Mouse (Mus musculus) ES-E14 (cell line): ENCODE data around the gene Chchd6. TPM values are rescaled to one million over a fixed set of nuclear protein-coding genes. Genes with fewer than 3 reads are reported as not detected.

Experiments
- DNase-seq: peaks from one replicate; pipeline ENCODE4 v3.0.0-alpha.2; 2013; ENCODE audit warnings: low read depth, low spot score
- H3K27ac ChIP-seq: 2 replicates; pipeline ENCODE4 v1.5.1; 2012; ENCODE audit warnings: low read depth, mild to moderate bottlenecking, low read length, moderate library complexity, mixed read lengths; ENCODE audit not compliant: poor library complexity, insufficient read depth, severe bottlenecking
- H3K36me3 ChIP-seq: 2 replicates; pipeline ENCODE4 v1.6.1; 2012; ENCODE audit warnings: mild to moderate bottlenecking, low read length, moderate library complexity, mixed read lengths; ENCODE audit not compliant: control insufficient read depth, poor library complexity, insufficient read depth, severe bottlenecking
- H3K4me1 ChIP-seq, 2 experiments: fragments of 150-350 bp in 1 of 2; sonication (generic) in 1 of 2; 2 replicates each; pipeline ENCODE4 v1.6.1; 2012; ENCODE audit warnings: low read length in 2 of 2, mild to moderate bottlenecking in 1 of 2, mixed read lengths in 1 of 2; ENCODE audit not compliant: control insufficient read depth in 2 of 2, insufficient read depth in 2 of 2, poor library complexity in 1 of 2
- H3K4me3 ChIP-seq, 2 experiments: fragments of 150-350 bp in 1 of 2; sonication (generic) in 1 of 2; 2 replicates each; pipeline ENCODE4 v1.5.1; 2012; ENCODE audit warnings: low read length in 2 of 2, low read depth in 1 of 2, mild to moderate bottlenecking in 1 of 2, mixed read lengths in 1 of 2; ENCODE audit not compliant: insufficient read depth in 1 of 2, poor library complexity in 1 of 2, severe bottlenecking in 1 of 2
- H3K9ac ChIP-seq: 2 replicates; pipeline ENCODE4 v1.6.1; 2012; ENCODE audit warnings: low read depth, mild to moderate bottlenecking, low read length, mixed read lengths; ENCODE audit not compliant: poor library complexity, insufficient read depth, severe bottlenecking
- H3K9me3 ChIP-seq: fragments of 150-350 bp; sonication (generic); 2 replicates; pipeline ENCODE4 v1.6.1; 2012; ENCODE audit warnings: low read depth, mild to moderate bottlenecking, low read length; ENCODE audit not compliant: control insufficient read depth, insufficient read depth
- CHD2 ChIP-seq: IDR thresholded peaks from 2 replicates; pipeline ENCODE4 v1.6.1; 2014; ENCODE audit warnings: mild to moderate bottlenecking, low read depth, low read length, inconsistent platforms
- HCFC1 ChIP-seq: IDR thresholded peaks from 2 replicates; pipeline ENCODE4 v1.6.1; 2012; ENCODE audit warnings: low read length, inconsistent platforms, borderline replicate concordance; ENCODE audit not compliant: insufficient read depth
- MAFK ChIP-seq: IDR thresholded peaks from 2 replicates; pipeline ENCODE4 v1.6.1; 2014; ENCODE audit warnings: mild to moderate bottlenecking, low read depth, low read length, inconsistent platforms; ENCODE audit not compliant: insufficient read depth
- ZC3H11A ChIP-seq: IDR thresholded peaks from 2 replicates; pipeline ENCODE4 v1.6.1; 2012; ENCODE audit warnings: low read depth, mild to moderate bottlenecking, inconsistent platforms, low read length, borderline replicate concordance
- ZNF384 ChIP-seq: IDR thresholded peaks from 2 replicates; pipeline ENCODE4 v1.6.1; 2012; ENCODE audit warnings: low read depth, low read length, inconsistent platforms
- in situ Hi-C, 2 experiments: fragments of 600-800 bp; cut with MboI; formaldehyde crosslinking; loops; one replicate each; pipeline ENCODE4 v1.15.1; 2025; ENCODE audit warnings: low sequenced_read_pairs in 2 of 2, inconsistent platforms in 1 of 2; ENCODE audit not compliant: unreplicated experiment in 2 of 2
- total RNA-seq: library from RNA; depleted of rRNA; stranded (reverse); fragments of 300-350 nt; gene quantifications from 2 replicates; pipeline ENCODE4 v1.2.3, GENCODE M21; 2012

Chchd6 gene
- total RNA-seq, 1 experiment, result 28.0 TPM

- DNase-seq, result no peak
- TF ChIP-seq MAFK, result no peak
- TF ChIP-seq ZC3H11A, result no peak
- TF ChIP-seq CHD2, result no peak
- no peak for TF ChIP-seq ZNF384
- TF ChIP-seq HCFC1, result no peak
- Histone ChIP-seq H3K4me1 (peaks cover 2% of the 10 kb centered on the region in 2 experiments; a peak in 2 of 4 replicates), H3K27ac (no peak overlapping the region), H3K9me3 (no peaks in the 10 kb centered on the region), H3K9ac (no peak overlapping the region), H3K4me3 (no peak overlapping the region), H3K36me3 (no peaks in the 10 kb centered on the region)
- in situ Hi-C loops, result no loop called here
These were observed 188.1 kb downstream of the Chchd6 start for GRCm38 (mm10) chr6:89407247-89407889.

GRCm38 (mm10) chr6:89404964-89405363 lies 190.5 kb downstream of the Chchd6 start:
- Histone ChIP-seq H3K9ac (no peak overlapping the region), H3K4me1 (peaks cover 0 to under 1% of the 10 kb centered on the region in 2 experiments; a peak in 1 of 4 replicates), H3K4me3 (no peak overlapping the region), H3K36me3 (no peaks in the 10 kb centered on the region), H3K27ac (no peak overlapping the region), H3K9me3 (no peaks in the 10 kb centered on the region)
- in situ Hi-C loops, result no loop called here
- DNase-seq, result no peak
- TF ChIP-seq HCFC1 (no peak), ZC3H11A (no peak), MAFK (no peak), ZNF384 (no peak), CHD2 (no peak)

DNA sequence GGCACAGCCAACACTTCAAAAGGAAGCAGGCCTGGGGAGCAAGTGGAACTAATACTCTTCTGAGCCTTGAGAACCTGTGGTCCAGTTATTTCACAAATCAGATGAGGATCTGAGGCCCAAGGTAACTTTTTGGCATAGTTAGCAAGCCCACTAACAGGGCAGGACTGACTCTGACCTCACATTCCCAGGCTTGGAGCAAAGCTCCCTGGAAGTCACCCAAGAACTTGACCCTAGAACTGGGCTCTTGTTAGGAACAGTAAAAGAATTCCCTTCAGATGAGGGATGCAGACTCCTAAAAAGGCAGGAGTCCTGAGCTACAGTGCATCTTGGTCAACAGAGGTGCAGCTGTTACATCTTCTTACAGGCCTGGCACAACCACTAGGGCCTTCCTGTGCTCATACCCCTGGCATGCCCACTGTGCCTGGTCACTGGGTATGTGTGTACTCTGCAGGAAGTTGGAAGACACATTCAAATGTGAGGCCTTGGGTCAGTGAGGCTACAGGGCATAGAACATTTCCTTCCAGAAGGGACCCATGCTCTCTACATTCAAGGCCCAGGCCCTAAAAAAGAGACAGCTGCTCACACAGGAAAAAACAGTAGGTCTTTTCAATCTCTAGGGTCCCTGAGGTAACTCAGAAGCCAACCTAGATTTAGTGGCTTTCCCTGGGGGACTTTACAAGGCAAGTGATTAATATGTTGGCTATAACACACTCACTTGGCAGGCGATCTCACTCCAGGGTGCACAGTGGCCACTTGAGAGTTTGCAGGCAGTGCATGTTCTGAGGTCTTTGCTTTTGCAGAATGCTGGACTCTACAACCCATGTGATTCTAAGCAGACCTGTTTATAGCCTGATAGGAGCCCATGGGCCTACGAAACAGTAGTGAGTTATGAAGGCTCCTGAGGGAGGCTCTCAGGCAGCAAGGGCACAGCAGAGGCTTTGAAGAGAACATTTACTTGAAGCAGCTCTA lies 191.9 kb downstream of the Chchd6 start:
- Histone ChIP-seq H3K36me3 (no peaks in the 10 kb centered on the region), H3K9ac (no peak overlapping the region), H3K4me3 (no peak overlapping the region), H3K27ac (no peak overlapping the region), H3K9me3 (no peaks in the 10 kb centered on the region), H3K4me1 (no peaks in the 10 kb centered on the region)
- in situ Hi-C loops, result no loop called here
- no peak for DNase-seq
- TF ChIP-seq ZNF384 (no peak), ZC3H11A (no peak), CHD2 (no peak), HCFC1 (no peak), MAFK (no peak)

GRCm38 (mm10) chr6:89402406-89402805 lies 193.0 kb downstream of the Chchd6 start:
- Histone ChIP-seq H3K4me1 (no peaks in the 10 kb centered on the region), H3K4me3 (no peak overlapping the region), H3K9ac (no peak overlapping the region), H3K36me3 (no peaks in the 10 kb centered on the region), H3K9me3 (no peaks in the 10 kb centered on the region), H3K27ac (no peak overlapping the region)
- in situ Hi-C loops, result no loop called here
- TF ChIP-seq MAFK (no peak), HCFC1 (no peak), CHD2 (no peak), ZNF384 (no peak), ZC3H11A (no peak)
- DNase-seq, result no peak
